Mouse (Mus musculus): ENCODE measurements around the gene Pacs1.

DNA sequence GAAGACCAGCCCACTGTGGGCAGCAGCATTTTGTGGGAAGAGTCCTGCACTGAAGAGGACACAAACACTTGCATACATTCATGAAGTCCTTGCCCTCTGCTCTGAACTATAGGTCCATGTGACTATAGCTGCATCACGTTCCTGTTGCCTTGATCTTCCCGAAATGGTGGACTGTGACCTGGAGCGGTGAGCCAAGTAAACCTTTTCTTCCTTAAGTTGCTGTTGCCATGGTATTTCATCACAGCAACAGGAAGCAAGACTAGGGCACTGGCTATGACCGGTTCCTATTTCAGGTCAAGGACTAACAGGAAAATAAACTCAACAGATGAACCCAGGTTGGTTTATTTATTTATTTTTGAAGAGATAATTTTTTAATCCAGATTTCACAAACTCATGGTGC lies 141.7 kb downstream of the Pacs1 start:
- TF ChIP-seq ZC3H11A (IDR thresholded peaks at IDR 0.05; ENCODE audit: borderline replicate concordance, low read depth, low read length) (no peak), HCFC1 (IDR thresholded peaks at IDR 0.05; ENCODE audit: borderline replicate concordance, insufficient read depth, low read length) (no peak)
